Mouse (Mus musculus) urinary bladder, postnatal 25 days (tissue): ENCODE results near the gene Atp6v1e2.

Experiments used
- DNase-seq: peaks from one replicate; pipeline ENCODE4 v3.0.0; 2022; ENCODE audit warnings: low spot score

Gene Atp6v1e2

DNA sequence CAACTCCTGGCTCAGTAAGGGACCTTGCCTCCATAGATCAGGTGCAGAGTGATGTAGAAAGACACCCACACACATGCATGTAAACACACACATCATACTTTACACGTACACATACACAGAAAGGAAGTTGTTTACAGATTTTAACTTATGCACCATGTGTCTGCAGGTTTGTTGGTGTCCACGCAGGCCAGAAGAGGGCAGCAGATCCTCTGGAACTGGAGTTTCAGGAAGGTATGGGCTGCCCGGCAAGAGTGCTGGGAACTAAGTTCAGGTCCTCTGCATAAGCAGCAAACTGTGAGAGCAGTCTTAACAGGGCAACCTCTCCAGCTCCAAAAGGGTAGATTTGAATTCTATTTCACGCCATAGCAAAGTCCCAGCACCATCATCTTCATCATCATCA, 32.2 kb downstream of the Atp6v1e2 start:
- DNase-seq = no peak

DNA sequence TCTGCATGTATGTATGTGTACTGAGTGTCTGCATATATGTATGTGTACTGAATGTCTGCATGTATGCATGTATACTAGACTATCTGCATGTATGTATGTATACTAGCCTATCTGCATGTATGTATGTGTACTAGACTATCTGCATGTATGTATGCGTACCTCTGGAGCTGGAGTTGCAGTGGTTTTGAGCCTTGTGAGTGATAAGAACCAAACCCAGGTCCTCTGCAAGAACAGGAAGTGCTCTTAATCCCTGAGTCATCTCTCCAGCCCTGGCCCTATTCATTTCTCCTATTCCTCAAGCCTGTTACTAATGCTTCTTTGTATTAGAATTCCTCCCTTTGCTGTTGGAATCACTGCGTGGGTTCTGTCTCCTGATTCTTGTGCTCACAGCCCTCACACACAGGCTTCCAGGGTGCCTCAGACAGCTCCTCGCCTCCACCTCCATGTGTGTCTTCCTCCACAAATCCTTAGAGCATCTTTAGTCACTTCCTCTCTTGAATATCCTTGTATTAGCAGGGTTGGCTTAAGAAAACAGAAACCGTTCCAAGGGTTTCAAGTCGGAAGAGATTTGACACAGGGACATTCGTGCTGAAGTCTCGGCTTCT, 34.6 kb downstream of the Atp6v1e2 start:
- no peak for DNase-seq

DNA sequence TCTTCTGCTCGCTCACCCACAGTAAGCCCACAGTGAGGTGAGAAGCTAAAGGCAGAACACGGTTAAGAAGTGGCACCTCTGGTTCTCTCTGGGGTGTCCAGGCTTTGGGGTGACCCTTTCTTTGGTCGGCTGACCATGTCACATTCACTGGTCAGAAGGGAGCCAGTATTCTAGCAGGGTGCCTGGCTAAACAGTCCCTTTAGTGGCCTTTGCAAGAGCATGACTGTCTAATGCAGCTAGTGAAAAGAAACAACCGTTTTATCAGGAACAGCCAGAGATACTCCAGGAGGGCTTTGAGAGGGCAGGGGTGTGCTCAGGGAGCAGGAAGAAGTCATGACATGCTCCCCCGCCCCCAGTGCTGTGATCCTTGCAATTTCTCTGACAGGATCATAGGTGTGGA, 36.4 kb downstream of the Atp6v1e2 start:
- DNase-seq = no peak

DNA sequence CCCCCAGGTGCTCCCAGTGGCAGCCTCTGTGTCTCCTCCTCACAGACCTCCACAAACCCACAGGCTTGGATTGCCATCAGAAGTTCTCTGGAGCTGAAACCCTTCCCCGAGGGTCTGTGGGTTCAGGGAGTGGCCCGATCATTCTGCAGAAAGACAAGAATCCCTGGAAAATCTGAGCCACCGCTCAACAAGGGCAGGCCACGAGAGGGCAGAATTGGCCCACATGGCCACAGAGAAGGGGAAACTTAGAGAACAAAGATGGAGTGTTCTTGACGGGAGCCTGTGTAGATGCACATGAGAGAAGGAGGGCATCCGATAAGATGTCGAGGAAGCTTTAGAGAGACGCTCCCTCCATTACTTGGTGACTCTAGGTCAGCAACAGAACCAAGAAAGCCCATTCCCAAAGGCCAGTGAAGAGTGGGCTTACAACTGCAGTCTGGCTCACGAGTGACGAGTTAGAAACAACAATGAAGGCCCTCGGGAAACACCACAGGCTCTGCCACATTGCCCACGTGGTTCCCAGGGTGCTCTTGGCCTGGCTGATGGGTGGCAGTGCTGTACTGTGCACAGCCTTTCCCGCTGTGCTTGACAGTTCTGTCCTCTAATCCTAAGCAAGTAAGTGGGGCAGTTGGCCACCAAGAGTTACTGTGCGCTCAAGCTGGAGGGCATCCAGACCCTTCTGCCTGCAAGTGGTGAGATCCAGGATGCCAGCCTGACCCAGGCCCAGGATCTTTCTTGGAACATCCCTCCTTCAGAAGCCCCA, 37.8 kb downstream of the Atp6v1e2 start:
- no peak for DNase-seq

DNA sequence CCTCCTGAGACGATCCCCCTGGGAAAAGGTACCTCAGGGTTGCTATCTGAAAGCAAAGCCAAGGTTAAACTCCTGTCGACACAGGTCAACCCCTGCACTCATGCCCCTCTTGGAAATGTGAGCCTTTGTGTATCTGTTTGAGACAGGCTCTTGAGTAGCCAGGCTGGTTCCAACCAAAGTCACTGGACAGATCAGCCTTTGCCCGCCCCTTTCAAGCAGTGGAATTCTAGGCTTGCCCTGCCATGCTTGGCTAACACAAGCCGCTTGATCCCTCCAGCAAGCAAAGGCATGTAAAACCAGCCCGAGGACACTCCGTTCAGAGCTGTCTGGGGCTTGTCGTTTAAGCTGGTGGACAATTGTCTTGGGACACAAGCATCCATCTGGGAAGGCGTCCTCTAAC, 39.4 kb downstream of the Atp6v1e2 start:
- no peak for DNase-seq

DNA sequence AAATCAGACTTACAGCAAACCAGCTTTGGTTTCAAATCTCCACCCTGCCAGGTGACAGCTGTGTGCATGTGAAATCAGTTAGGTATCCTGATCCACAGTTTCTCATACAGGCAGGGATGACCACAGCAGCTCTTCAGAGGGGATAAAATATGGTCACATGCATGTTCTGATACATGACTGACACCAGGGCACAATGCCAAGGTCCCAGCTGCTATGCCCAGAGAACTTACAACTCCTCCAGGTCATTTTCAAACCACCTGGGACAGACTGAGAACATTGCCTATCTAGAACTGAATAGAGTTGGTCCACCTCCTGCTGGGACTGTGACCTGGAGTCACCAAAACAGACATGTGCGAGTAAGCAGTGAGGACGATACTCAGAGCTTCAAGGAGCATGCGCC, 40.6 kb downstream of the Atp6v1e2 start:
- no peak for DNase-seq

DNA sequence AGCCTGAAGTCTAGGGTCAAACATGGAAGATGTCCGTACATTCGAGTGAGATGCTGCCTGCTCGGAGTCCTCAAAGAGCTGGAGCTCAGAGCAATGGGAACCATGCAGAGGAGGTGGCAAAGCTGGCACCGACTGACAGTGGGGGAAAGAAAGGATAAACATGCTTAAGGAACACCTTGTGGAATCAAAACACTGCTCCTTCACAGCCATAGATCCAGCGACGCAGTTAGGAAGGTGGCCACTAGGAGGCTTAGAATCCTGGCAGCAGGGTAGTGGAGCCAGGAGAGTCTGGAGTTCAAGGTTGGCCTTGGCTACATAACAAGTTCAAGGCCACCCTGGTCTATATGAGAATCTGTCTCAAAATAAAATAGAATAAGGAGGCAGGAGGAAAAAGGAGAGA, 41.1 kb downstream of the Atp6v1e2 start:
- DNase-seq = no peak

DNA sequence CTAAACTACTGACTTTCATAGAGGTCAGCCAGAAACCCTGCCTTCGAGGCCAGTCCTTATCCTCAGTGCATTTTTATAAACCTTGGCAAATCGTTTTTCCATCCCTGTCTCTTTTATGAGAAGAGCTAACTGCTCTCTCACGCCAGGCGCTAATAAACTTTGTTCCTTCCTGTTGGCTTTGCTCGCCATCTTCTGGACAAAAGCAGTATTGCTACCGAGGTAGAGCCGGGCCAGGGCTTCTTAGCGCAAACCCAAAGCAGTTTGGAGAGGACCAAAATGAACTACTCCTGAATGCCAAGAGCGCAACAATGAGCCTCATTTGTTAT, 41.6 kb downstream of the Atp6v1e2 start:
- DNase-seq = peak; percentile 83

DNA sequence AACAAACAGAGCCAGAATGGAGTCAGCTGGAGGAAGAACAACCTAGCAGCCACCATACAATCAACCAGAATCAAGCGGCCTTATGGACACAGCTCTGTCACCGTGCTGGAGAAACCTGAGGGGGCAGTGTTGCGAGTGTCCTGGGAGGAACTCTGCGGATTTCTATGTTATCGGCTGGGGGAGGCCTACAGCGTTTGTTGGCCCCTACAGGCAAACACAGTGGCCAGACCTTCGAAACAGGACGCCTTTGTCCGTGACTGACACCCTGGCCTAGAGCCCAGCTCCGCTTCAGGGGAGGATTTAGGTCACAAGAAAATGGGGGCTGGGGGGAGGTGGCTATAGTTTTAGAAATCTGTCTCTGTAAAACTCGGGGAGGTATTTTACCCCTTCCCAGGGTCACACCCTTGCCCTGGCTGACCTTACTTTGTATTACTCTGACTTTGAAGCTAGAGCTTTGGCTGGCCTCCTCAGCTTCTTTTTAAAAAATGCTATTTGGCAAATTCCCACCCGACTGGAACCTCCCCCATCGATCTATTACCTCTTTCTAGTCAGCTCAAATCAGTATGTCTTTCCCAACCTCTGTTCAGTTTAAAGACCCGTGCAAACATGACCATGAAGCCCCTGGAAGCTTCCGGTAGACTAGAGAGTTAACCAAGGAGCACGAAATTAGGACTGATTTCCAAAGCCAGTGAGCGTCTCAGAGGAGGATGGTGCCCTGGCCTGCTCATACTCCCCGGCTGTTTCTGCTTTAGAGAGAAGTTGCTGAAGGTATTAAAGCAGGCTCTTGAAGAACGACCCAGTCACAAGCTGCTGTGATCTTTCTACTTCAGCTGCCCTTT, 42.2 kb downstream of the Atp6v1e2 start:
- DNase-seq = no peak

DNA sequence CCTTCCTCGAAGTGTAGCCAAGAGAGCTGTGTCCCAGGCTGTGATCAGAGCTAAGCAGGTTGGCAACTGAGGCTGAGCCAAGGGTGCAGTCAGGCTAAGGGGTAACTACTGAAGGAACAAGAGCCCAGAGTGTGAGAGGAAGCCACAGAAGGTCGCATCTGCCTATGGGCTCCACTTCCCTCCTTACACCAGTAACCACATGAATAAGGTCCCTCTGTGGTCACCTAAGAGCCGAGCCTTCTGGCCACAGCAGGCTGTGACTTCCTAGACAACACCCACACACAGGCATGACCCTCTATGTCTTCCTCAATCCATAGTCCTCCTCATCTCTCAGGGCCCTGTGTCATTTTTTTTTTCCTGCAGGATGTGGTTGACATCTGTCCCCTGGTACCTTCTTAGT, 43.5 kb downstream of the Atp6v1e2 start:
- no peak for DNase-seq

DNA sequence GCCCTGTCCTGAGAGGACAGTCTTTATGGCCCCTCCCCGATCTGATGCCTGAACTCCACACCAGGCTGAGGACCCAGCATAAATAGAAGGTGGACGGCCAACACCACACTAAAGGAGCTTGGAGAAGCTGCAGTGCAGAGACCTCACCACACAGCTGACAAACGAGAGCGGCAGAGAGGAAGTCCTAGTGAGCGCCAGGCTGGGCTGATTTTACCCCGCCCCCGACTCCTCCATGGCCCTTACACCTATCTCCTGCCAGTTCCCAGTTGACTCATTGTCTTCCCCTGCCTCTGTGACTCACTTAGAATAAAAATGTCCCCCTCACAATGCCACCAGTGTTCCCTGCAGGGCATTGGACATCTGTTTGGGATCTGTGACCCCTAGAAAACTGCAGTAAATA, 44.1 kb downstream of the Atp6v1e2 start:
- no peak for DNase-seq

DNA sequence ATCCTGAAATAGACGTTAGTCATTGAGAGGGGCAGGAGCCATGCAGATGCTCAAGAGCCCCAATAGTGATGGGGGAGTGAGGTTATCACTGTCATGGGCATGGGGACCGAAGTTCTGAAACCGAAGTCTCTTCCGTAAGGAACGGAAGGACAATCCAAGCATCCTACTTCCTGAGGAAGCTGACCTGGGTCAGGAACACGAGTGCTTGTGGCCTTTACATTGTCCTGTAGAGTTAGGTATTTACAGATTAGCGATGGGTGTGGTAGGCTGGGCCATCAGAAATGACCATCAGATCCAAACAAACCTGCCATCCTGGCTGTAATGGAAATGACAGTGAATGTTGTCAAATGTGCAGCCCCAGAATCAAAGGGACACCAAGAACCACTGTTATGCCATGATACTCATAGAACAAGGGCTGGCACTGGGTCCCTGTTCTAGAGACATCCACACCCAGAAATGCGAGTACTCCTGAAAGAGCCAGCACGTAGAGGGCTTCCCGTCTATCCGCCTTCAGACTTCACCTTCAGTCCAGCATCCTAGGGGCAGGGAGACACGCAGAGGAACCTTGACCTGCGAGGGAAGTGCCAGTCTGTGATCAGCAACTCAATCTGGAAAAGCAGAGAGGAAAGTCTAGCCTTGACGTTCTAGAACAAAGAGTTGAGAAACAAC, 45.2 kb downstream of the Atp6v1e2 start:
- no peak for DNase-seq

DNA sequence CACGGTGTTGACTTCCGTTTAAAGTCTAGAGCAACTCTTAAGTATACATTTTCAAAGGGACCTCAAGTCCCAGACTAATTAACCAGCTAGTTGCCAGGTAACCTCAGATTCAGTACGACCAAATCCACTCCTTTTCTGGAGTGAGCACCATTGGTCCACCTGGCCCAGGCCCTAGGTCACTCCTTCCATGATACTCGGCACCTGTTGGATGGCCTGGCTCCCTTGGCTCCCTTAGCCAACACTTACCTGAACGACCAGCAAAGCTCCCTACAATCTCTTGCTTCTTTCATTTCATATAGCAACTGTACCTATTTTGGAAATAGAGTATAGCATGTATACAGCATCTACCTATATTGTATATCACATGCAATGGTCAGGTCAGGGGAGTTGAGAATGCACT, 47.1 kb downstream of the Atp6v1e2 start:
- no peak for DNase-seq

DNA sequence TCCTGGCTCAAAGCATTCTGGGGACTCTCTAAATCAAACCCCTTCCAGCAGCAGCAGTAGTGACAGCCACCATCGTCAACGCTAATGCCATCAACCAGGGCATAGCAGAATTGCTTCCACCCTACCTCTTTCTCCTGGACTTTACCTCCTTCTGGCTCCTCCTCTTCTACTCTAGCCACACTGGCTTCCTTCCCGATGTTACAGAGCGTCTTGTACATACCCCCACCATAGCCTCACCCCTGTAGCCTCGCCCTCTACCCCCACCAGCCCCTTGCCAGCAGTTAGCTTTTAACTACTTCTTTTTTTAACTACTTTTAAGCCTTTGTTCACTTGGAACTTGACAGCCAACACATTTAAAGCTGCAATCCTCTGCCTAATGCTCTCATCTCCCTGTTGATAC, 47.9 kb downstream of the Atp6v1e2 start:
- DNase-seq = no peak

DNA sequence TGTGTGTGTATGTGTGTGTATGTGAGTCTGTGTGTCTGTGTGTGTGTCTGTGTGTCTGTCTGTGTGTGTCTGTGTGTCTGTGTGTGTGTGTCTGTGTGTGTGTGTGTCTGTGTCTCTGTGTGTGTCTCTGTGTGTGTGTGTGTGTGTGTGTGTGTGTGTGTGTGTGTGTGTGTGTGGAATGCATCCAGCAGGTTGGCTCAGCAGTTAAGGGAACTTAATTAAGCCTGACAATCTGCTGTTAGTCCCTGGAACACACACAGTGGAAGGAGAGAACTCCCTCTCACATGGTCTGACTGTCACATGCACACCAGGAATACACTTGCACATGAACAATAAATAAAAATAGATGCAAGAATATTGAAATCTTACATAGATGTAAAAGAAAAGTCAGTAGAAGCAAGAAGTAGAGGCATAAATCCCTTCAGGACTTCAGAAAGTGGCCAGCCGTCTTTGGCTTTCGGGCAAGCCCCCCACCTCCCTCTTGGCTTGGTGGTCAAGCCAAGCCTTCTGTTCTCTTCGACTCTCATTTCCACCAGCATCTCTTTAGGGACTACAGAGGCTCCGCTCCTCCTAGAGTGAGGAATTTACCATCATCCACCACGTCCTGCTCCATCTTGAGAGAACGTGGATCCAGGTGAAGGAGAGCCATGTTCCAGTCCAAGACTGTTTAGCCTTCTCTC, 50.1 kb downstream of the Atp6v1e2 start:
- DNase-seq = no peak

DNA sequence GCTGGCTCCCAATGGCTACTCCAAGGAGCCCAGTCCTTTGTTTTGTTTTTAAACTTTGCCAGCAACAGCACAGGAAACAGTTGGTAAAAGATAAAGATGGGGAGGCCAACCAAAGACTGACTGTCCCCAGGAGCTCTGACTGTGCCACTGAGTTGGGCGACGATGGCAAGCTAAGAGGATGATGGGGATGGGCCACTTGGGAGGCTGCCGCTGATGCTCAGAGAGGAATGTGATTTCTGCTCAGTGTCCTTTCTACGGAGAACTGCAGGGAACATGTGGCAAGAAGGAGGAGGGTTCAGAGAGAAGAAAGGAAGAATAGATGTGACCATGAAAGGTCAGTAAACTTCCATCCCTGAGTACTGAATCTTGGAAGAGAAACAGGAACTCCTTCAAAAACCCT, 52.5 kb downstream of the Atp6v1e2 start:
- no peak for DNase-seq
